Mouse (Mus musculus) large intestine, adult 2 months (tissue): ENCODE measurements around the gene Serinc1. TPM values are rescaled to one million over a fixed set of nuclear protein-coding genes. Genes with fewer than 3 reads are reported as not detected.
"Not testable (repeated sequence)": the region's sequence is repeated elsewhere in the genome, so short reads cannot be mapped to it uniquely, and the experiment has no call there.

Source experiments
- DNase-seq: peaks from one replicate; pipeline ENCODE4 v3.0.0-alpha.2; 2012; ENCODE audit warnings: low read depth, low spot score
- WGBS: fragments of 180-500 bp; shearing (Covaris S2); methylation state at CpG from one replicate; pipeline ENCODE4 v1.1.7; 2018; 5-methylcytosine and 5-hydroxymethylcytosine counted together
- polyA plus RNA-seq: library from polyadenylated mRNA; depleted of rRNA; stranded (reverse); fragments of >200 nt; gene quantifications from 2 replicates; pipeline ENCODE4 v1.2.3, GENCODE M21; 2012; rRNA removed

Gene Serinc1
- 23.2 and 33.5 TPM in 2 replicates for polyA plus RNA-seq

DNA sequence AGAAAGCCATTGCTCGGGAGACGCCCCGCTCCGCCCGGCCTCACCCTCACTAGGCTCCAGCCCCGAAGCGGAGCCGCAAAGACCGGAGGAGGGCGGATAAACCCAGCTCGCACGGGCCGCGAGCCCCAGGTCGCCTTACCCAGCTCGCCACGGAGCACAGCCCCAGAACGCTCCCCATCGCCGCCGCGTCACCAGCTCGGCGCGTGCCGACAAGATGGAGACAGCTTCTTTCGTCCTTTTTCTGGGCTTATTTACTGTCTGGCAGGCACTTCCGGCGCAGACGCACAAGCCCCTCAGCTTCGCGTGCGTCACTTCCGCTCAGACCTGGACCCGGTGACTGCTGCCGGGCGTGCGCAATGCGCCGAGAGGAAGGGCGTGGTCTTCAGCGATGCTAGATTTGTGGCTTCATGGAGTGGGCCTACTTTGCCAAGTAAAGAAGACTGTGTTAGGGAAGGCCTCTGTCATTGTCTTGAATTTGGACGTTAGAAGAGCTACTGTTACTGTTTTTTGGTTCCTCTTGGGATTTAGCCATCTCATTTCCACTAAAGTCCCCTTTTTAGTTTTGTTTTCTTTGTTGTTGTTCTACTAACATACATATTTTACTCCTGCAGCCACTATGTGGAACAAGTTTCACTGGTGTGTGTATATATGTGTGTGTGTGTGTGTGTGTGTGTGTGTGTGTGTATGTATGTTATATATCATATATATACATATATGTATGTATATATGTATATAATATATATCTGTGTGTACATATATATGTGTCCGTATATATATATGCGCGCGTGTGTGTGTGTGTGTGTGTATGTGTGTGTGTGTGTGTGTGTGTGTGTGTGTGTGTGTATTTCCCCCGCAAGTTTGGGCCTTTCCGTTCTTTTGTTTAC lies at the start of gene Serinc1:
TSS of gene Serinc1 (minus strand) at position 313 of the 884 bp plus-strand sequence.
- WGBS: 12% methylated on average over 49 of the region's 49 CpGs
- peak; percentile 81 for DNase-seq

DNA sequence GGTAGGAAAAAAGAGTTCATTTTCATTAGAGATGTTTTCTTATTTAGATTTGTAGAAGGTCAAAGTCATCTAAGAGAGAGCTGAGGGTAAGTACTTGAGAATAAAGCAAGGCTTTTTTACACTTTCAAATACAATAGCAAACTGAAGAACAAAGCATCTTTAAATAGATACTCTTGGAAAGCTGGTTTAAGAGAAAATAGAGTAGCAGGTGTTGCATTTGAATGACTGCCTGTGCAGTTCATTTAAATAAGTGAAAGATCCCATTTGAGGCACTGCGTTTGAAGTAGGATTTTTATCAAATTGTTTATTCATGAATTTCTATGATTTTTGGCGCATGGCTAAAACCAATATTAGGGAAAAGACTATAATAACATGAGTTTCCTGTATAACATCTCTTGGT lies 44.4 kb upstream of the Serinc1 start:
- 75% methylated on average over 2 of the region's 2 CpGs for WGBS
- DNase-seq: no peak

DNA sequence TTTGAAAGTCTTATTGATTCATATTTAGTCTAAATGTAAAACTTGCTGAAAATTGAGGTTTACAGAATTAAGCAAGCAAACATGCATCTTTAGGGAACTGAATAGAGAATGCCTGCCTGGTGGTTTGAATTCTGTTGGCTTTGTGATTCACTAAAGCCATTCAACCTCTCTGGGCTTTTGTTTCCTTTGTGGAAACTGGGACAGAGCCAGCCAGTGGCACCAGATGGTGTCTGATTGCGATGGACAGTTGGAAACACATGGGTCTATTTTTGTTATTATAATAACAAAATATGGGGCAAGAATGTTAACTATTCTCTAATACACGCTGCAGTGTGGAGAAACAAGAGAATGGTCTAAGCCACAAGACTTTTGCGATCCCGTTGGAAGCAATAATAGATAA lies 39.8 kb upstream of the Serinc1 start:
- WGBS: 69% methylated on average over 4 of the region's 4 CpGs

DNA sequence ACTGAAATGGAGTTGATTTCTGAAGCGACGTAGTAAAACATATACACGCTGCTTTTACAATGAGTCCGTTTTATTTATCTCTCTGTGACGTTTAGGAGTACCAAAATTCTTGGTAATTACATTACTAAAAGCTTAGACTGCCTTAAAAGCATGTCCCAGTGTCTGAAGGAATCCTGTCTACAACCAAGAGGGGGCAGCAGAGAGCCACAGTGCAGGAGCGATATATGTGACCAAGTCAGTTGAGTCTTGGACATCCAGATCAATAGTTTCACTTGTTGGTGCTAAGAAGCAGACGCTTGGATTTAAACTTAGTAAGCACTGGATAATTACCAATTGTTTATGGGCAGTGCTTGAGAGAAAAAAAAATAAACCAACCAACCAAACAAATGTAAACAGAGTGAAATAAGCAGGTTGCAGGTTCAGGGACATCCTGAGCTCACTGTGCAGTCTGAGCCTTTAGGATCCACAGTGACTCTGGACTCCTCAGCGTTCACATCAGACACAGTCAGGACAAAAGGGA lies 38.9 kb upstream of the Serinc1 start:
- DNase-seq: peak; percentile 19
- 30% methylated on average over 8 of the region's 8 CpGs for WGBS

More for the DNA sequence above, 39.8 kb upstream of the Serinc1 start:
- DNase-seq: no peak

DNA sequence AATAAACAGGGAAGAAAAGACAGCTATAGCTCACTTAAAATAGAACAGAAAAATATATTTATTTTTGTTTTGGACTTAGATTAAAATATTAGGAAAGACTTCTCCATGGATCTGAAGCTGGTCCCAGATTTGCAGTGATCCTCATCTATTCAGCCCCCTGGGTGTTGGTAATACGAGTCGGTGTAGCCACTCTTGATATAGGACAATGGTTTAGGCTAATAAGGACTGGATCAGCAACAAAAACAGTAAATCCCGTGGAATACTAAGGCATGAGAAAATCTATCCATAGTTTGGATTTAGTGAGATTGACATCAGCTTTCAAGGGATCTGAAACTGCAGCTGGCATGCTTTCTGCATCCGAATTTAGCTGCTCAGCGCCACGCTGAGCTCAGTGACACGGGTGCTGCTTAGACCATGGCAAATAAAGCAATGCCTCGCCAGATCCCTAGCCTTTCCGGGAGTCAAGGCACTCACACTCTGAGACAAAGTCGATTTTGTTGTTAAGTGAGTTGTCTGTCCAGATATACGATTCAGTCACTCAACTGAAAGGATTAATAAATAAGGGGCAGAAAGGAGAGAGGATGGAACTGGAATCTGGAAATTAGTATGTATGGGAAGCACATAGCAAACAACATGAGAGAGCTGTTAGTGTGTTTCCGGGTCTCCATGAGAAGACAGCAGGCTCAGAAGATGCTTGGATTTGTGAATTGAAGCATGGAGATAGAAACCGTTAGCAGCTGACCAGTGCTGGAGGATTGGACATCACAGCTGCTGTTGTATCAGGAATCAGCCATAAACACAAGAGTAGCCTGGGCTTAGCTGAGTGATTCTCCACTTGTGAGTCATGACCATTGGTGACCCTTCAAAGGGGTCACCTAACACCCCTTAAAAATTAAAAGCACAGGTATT lies 36.9 kb upstream of the Serinc1 start:
- no peak for DNase-seq
- 78% methylated on average over 13 of the region's 13 CpGs for WGBS

DNA sequence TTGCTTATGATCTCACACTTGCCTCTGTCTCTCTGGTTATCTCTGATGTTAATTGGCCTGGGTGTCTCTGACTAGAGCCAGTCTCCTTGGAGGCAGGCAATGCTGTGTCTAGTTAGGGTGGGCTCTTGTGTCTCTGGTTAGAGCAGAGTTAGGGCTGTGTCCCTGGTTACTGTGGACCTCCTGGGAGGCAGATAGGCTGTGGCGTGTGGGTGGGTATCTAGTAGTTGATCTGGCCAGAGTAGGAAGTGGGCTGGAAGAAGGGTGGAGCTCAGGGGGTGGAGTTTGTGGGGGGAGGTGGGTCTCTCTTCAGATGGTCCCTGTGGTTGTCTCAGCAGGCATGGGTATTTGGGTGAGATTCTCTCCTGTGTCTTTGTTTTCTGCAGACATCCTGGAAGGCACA lies 33.9 kb upstream of the Serinc1 start:
- WGBS: 58% methylated on average over 1 of the region's 1 CpGs
- no peak for DNase-seq

DNA sequence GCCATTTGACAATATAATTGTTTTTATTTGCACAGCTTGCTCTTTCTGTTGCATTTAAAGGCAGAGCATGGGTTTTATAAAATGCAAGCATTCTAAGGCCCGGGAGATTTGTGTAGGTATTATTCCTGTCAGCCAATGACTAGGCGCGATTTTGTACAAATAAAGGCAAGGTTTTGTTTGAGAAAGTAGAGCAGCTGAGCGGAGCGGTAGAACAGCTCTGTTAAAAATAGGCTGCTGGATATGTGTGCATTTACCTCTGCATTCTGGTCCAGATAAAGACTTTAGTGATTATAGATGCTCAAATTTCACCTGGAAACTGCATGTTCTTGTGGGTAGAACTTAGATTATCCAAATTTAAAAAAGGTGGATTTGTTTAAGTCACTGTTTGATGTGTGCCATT lies 25.3 kb upstream of the Serinc1 start:
- 31% methylated on average over 5 of the region's 5 CpGs for WGBS
- DNase-seq: no peak

DNA sequence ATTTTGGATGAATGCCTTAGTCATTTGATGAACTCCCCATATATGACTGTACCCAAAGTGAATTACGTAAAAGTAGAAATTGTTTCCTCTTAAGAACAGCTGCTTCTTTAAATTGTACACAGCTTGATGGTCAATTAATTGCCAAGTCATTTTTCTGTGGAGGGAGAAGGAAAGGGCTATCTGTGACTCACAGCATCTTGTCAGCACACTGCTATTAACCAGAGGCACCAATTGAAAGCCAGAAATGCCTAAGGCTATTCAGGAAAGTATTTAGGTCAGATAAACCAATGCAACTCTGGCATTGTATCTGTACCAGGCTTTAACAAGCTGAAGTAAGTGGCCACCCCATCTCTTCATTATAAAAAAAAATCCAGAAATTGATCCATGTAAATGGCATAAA lies 21.4 kb upstream of the Serinc1 start:
- 66% methylated on average over 1 of the region's 1 CpGs for WGBS
- no peak for DNase-seq

DNA sequence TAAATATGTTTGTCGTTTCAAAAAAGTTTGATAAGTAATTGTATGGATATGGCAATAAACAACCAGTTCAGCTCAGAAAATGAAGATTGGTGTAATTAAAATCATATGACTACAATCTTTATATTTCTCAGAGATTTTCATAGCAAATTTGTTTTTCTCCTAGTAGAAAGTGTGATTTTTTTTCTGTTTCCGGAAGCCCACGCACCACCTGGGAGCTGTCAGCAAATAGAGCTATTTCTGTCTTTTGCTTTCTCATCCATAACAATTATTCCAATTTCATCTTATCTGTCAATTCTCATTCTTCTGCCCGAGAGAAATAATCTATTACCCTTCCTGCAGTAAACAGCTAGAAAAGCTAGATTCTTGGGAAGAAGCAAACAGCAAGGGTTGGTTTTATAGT lies 17.3 kb upstream of the Serinc1 start:
- WGBS: 81% methylated on average over 4 of the region's 4 CpGs
- no peak for DNase-seq

DNA sequence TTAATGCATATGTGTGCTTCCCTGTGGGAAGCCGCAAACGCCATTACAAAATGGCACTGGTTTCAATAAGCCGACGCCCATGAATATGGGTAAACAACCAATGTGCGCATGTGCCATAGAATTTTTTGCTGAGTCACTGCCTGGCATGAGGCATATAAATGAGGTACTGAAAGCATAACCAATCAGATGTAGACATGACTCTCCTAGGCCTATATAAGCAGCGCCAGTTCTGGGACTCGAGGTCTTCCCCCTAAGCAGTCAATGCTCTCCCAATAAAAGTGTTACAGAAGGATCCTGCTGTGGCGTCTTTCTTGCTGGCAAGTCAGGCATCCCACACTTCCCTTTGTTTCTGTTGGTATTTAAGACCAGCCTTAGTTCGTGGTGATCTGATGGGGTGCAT lies 11.6 kb upstream of the Serinc1 start:
- DNase-seq: not testable (repeated sequence)
- 88% methylated on average over 9 of the region's 9 CpGs for WGBS

DNA sequence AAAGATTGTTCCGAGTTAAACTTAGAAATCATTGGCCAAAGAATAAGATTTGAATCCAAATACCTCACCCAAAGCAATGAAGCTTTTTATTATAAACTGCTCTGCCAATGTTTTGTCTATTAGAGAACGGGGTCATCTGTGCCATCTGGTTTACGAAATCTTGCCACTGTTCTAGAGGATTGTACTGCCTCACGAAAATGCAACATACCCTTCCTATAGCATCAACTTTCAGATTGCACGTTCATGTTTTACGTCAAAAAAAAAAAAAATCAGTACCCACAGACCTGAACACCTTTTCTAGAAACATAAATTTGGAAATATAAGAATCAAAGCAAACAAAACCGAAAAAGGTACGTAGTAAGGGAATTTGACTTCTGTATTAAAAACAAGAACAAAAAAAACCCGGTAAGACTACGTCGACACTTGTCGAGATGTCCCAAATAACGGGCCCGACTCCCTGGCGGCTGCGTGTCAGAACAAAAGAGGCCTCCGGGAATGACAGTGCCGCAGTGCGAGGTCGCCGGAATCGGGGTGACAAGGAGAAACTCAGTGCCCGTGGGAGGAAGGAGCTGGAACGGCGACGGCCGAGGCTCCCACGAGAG lies 613 bp downstream of the Serinc1 start:
- WGBS: 1% methylated on average over 28 of the region's 28 CpGs
- no peak for DNase-seq

DNA sequence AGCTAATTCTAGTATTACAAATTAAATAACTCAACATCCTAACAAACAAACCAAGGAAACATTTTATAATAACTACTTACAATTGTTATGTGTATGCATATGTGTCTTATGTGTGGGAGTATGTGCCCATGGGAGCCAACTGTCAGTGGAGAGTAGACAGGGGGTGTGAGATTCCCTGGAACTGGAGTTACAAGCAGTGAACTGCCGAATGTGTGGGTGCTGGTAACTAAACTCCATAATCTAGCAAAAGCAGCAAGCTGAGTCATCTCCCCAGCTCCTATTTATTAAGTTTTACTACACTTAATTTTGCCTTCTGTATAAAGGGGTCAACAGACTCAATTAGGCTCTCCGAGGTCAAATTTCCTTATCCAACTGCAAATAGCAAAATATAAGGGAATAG lies 1.3 kb downstream of the Serinc1 start:
- 49% methylated on average over 2 of the region's 2 CpGs for WGBS
- no peak for DNase-seq

DNA sequence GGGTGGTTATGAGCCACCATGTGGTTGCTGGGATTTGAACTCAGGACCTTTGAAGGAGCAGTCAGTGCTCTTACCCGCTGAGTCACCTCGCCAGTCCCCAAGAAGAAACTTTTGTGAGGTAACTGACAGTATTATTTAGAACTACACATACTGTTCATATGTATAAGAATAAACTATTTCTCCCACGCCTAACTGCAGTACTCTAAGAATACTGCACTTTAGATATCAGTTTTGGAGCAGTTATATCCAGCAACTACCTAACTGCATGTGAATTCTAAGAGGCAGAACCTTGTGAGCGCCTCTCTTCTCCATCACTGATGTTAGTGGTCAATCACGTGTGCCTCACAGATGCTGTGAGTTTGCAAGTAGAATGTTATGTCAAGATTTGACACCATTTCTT lies 5.9 kb downstream of the Serinc1 start:
- WGBS: 93% methylated on average over 5 of the region's 5 CpGs
- no peak for DNase-seq

DNA sequence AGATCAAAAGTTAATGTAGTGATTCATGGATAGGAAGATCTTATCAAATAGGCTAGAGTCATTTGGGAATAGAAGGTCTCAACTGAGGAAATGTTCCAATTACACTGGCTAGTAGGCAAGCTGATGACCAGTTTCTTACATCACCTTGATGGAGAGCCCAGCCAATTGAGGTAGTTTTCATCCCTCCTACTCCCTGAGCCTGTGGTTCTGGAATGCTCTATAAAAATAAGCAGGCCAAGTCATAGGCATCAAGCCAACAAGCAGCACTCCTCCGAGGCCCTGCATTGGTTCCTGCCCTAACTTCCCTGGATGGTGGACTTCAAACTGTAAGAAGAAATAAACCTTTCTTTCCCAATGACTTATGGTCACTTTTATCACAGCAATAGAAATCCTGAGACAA lies 17.1 kb downstream of the Serinc1 start:
- DNase-seq: no peak
- WGBS: 20% methylated on average over 1 of the region's 1 CpGs

DNA sequence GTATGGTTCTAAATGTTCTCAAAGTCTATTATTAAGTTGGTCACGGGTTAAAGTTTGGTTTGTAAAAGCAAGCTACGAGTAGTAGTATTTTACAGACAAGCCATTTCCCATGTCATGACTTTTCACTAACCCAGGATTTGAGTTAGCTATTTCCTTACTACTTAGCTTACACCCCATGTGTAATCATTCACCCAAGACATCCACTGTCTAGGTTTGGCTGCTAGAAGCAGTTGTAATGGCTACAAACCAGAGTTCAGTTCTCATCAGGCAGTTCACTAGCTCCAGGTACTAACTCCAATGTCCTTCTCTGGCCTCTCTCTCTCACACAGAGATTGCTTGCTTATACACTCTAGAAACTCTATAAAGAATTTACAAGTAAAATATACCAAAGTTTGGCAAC lies 17.7 kb downstream of the Serinc1 start:
- no peak for DNase-seq
- 85% methylated on average over 2 of the region's 2 CpGs for WGBS

DNA sequence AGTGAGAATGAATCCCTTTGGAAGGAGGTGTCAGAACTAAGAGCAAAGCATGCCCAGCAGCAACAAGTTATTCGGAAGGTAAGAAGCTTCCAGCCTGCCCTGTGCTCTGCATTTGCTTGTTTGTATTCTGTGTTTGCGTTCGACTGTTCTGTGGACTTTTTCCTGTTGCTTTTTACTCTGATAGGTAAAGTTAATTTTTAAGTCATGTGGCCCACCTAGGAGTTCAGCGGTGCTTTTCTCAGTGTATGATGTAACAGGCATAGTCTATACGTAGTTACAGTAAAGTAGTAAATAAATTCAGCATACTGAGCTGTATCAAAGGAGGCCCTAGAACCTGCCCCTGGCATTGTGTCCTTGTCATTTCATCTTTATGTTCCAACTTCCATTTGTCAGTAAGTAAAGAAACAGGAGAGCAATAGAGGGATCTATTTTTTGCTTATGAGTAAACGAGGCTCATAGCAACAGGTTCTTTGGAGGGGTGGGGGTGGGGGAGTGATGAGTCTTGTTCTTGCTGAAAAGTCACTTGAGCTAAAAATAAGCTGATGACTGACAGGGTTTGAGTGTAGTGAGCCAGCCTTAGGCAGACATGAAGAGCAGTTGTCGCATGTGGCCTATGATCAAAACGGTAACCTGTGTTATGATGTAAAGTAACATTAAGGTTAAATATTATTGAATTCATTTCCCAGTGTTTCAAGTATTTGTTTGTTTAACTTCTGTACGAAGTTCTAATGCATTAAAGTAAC lies 32.7 kb downstream of the Serinc1 start:
- 41% methylated on average over 9 of the region's 9 CpGs for WGBS
- no peak for DNase-seq

DNA sequence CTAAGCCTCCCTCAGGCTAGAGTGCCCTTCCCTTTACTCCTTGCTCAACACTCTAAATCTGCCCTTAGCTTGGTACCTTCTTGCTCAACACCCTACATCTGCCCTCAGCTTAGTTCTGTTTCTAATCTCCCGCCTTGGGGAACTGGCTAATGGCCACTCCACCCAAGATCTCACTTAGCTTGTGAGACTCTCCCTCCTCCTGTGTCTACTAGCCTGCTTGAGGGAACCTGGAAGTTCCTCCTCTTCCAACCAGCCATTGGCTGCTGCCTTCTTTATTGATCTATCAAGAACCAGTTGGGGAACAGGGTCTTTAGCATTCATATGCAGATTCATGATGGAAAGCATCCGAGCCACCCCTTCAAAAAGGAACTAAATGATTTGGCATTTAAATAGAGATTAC lies 40.3 kb downstream of the Serinc1 start:
- 87% methylated on average over 2 of the region's 2 CpGs for WGBS
- DNase-seq: no peak

DNA sequence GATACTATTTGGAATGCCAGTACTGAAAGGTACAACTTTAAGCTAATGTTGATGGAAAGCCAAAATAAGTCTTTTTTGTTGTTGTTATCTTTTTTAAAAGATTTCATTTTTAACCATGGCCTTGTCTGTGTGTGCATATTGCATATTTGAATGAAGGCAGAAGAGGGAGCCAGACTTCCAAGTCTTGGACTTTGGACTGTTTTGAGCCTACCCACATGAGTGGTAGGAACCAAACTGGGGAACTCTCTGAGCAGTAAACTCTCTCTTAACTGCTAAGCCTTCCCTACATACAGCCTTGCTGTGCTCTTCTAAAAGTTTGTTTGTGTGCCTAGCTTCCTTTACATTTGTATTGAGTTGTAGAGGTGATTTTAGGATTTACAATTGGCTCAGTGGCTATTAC lies 43.7 kb downstream of the Serinc1 start:
- no peak for DNase-seq

DNA sequence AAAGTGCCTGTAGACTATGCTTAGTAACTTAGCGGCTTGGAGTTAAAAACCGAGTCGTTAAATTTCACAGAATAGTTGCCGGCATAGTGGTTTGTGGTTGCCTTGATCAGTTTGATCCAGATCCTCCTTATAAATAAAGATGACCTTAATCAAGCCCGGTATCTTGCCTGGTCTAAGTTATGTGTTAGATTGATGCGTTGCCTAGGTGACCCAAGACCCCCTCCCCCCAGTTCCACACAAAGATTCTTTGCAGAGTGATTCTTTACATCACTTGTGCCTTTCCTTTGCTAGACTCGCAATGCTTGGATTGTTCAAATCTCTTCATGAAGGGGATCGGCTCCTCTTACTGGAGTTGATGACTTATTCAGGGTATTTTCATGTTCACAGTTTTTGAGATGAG lies 45.1 kb downstream of the Serinc1 start:
- WGBS: 2% methylated on average over 8 of the region's 8 CpGs
- no peak for DNase-seq
